Mouse (Mus musculus): ENCODE measurements at regions not wholly inside any gene's neighbourhood (a gene's known extent, or its start where the extent isn't known, plus 50 kb on each side); places are given as distances from the start of the nearest gene placed in this dataset.

DNA sequence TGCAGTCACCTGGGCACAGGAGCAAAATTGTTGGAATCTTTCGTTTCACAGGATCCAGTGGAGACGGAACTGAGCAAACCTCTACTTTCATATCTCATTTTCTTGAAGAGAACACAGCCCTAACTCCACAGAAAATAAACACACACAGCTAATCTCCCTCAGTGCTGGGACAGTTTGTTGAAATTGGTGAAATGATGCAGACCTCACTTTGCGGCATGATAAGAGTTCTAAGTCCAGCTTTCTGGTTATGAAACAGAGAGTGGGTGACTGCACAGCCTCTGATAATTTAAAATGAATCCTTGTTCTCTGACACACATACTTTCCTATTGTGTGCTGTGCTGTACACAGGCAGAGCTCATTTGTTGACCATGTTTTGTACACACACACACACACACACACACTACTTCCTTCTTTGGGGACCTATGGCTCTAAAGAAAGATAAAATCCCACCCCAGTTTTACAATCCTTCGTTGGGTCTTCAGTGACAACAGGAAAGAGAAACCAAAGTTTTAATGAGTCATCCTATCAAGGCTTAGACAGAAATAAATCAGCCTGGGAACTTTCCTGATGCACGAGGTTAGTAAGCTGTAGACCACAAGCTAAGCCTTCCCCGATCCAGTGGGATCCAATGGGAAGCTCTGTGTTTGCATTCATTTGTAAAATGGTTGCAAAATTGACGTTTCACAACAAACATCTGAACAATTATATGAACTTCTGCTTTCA lies 125.3 kb upstream of the Tbx20 start:
- H3K9ac ChIP-seq, result no peak overlapping the region

DNA sequence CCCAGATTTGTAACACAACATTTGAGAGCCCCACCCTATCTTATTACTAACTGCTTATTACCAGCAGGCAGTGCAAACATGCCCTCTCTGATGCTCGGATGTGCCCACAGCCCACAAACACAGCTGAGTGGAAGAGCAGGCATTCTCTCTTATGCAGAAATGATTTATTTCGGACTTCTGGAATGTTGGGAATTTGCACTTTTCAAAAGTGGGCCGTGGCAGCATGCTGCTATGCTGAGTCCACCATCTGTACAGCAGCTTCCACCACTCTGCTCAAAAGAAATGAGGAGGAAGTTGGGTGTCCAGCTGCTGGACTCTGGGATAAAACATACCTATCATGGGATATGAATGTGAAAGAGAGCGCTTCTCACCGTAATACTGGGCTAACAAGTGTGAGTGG lies 129.6 kb upstream of the Tbx20 start:
- H3K4me1 ChIP-seq, result no peaks in the 10 kb centered on the region
- H3K36me3 ChIP-seq, result no peaks in the 10 kb centered on the region
- no peak for ATAC-seq (ENCODE audit: insufficient number of reproducible peaks, insufficient read depth, low FRiP score, low TSS enrichment, low read depth)
- no peak overlapping the region for H3K4me3 ChIP-seq
- H3K9ac ChIP-seq, result no peak overlapping the region
- no peak overlapping the region for H3K4me2 ChIP-seq
- no peaks in the 10 kb centered on the region for H3K9me3 ChIP-seq
- H3K27ac ChIP-seq, result no peak overlapping the region
- 56% methylated on average over 5 of the region's 5 CpGs for WGBS
- no peaks in the 10 kb centered on the region for H3K27me3 ChIP-seq

More for the DNA sequence above, 125.3 kb upstream of the Tbx20 start:
- WGBS, result 77% methylated on average over 7 of the region's 7 CpGs
- H3K9me3 ChIP-seq, result no peaks in the 10 kb centered on the region
- H3K4me1 ChIP-seq, result no peaks in the 10 kb centered on the region
- ATAC-seq (ENCODE audit: insufficient number of reproducible peaks, insufficient read depth, low FRiP score, low TSS enrichment, low read depth), result no peak
- H3K4me3 ChIP-seq, result no peak overlapping the region
- no peak overlapping the region for H3K4me2 ChIP-seq
- H3K27ac ChIP-seq, result no peak overlapping the region
- H3K27me3 ChIP-seq, result no peaks in the 10 kb centered on the region
- no peaks in the 10 kb centered on the region for H3K36me3 ChIP-seq

GRCm38 (mm10) chr9:24909086-24909979 lies 135.2 kb upstream of the Tbx20 start:
- 65% methylated on average over 8 of the region's 8 CpGs for WGBS
- no peaks in the 10 kb centered on the region for H3K27me3 ChIP-seq

DNA sequence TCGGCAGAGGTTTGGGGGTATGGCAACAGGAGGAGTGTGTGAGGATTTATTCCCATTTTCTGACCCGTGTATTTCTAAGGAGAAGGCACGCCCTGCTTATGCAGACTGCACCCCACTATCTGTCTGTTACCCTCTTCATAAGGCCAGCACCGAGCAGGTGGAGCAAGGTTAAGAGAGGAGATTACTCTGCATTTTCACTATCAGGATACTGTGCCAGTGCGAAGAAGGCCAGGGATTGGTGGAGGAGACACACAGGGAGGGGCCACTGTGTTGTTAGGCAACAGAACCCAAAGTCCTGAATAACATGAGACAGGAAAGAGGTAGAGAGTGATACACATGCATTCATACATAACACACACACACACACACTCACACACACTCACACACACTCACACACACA lies 136.6 kb upstream of the Tbx20 start:
- no peak for ATAC-seq (ENCODE audit: insufficient number of reproducible peaks, insufficient read depth, low FRiP score, low TSS enrichment, low read depth)
- Histone ChIP-seq H3K36me3 (no peaks in the 10 kb centered on the region), H3K4me2 (no peak overlapping the region), H3K4me3 (no peak overlapping the region), H3K4me1 (peaks cover 4% of the 10 kb centered on the region; the same call in 1 of the 2 replicates), H3K27me3 (no peaks in the 10 kb centered on the region), H3K9ac (no peak overlapping the region), H3K9me3 (no peaks in the 10 kb centered on the region), H3K27ac (no peak overlapping the region)
- WGBS, result 70% methylated on average over 5 of the region's 5 CpGs

More at GRCm38 (mm10) chr9:24909086-24909979, 135.2 kb upstream of the Tbx20 start:
- Histone ChIP-seq H3K9ac (no peak overlapping the region), H3K36me3 (no peaks in the 10 kb centered on the region), H3K4me1 (peaks cover 4% of the 10 kb centered on the region; the same call in 1 of the 2 replicates), H3K4me3 (no peak overlapping the region), H3K4me2 (no peak overlapping the region), H3K27ac (no peak overlapping the region), H3K9me3 (no peaks in the 10 kb centered on the region)
- ATAC-seq (ENCODE audit: insufficient number of reproducible peaks, insufficient read depth, low FRiP score, low TSS enrichment, low read depth), result no peak

- Histone ChIP-seq H3K36me3 (no peaks in the 10 kb centered on the region), H3K27ac (no peak overlapping the region), H3K4me3 (no peak overlapping the region), H3K4me2 (no peak overlapping the region), H3K9ac (no peak overlapping the region), H3K4me1 (no peaks in the 10 kb centered on the region), H3K27me3 (no peaks in the 10 kb centered on the region), H3K9me3 (no peaks in the 10 kb centered on the region)
- no peak for ATAC-seq (ENCODE audit: insufficient number of reproducible peaks, insufficient read depth, low FRiP score, low TSS enrichment, low read depth)
- WGBS, result 83% methylated on average over 9 of the region's 9 CpGs
Measured at GRCm38 (mm10) chr9:24920031-24920445, 145.9 kb upstream of the Tbx20 start.

DNA sequence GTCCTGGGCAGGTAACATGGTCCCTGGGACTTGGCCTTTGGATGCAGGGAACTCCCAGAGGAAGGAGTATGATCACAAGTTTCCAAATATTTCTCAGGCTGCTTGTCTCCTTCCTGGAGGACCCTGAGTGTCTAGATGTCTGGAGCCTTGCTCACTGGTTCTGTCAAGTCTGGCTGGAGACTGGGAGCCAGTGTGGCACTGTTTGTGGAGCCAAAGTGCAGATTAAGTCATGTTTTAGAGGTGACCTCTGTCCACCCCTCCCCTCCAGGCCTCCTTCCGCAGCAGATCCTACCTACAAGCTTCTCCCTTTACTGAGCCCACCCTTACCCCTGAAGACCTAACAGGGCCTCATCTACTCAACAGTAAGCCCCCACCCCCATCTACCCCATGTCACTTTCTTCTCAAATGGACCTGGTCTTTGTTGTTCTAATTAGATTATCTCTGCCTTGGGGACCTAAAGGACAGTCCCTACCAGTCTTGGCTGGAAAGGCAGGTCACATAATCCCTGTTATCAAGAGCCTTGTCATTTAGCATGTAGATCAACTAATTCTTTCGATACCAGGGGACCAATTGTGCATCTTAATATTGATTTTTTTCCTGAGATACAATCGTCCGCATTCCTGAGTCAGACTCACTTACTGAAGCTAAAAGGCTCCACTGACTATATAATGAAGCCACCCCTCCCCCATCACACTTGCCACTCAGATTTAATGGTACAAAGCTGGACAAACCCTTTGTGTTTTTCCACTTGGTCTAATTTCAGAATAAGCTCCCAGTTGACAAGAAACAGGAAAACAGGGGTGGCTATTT lies 148.2 kb upstream of the Tbx20 start:
- no peak overlapping the region for H3K4me3 ChIP-seq
- H3K9ac ChIP-seq, result no peak overlapping the region
- no peak overlapping the region for H3K4me2 ChIP-seq
- WGBS, result 55% methylated on average over 4 of the region's 4 CpGs
- H3K9me3 ChIP-seq, result no peaks in the 10 kb centered on the region
- H3K4me1 ChIP-seq, result no peaks in the 10 kb centered on the region
- H3K27me3 ChIP-seq, result no peaks in the 10 kb centered on the region
- no peak overlapping the region for H3K27ac ChIP-seq
- ATAC-seq (ENCODE audit: insufficient number of reproducible peaks, insufficient read depth, low FRiP score, low TSS enrichment, low read depth), result no peak
- no peaks in the 10 kb centered on the region for H3K36me3 ChIP-seq

GRCm38 (mm10) chr9:24923514-24923913 lies 149.4 kb upstream of the Tbx20 start:
- Histone ChIP-seq H3K27ac (no peak overlapping the region), H3K4me1 (no peaks in the 10 kb centered on the region), H3K27me3 (no peaks in the 10 kb centered on the region), H3K36me3 (no peaks in the 10 kb centered on the region), H3K9ac (no peak overlapping the region), H3K4me3 (no peak overlapping the region), H3K9me3 (no peaks in the 10 kb centered on the region), H3K4me2 (no peak overlapping the region)
- 86% methylated on average over 5 of the region's 5 CpGs for WGBS
- no peak for ATAC-seq (ENCODE audit: insufficient number of reproducible peaks, insufficient read depth, low FRiP score, low TSS enrichment, low read depth)

DNA sequence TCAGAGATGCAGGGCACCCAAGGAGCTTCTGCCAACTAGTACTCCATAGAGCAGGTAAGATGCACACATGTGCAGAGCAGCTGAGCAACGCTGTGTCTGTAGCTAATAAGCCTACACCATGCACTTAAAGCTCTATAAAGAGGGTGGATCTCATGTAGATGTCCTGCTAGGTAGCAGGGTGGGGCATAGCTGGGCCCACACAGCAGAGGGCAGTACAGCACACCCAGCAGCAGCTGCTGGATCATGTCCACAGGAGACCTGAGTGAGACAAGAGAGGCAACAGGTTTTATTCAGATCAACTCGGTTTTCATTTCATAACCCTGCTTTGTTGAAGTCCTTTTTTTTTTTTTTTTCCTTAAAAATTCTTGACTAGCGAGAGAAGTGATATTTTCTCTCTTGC lies 151.5 kb upstream of the Gm10181 start:
- ATAC-seq (ENCODE audit: insufficient number of reproducible peaks, insufficient read depth, low FRiP score, low TSS enrichment, low read depth), result no peak

GRCm38 (mm10) chr9:24942943-24943342 lies 146.3 kb upstream of the Gm10181 start:
- no peak overlapping the region for H3K27ac ChIP-seq
- H3K4me1 ChIP-seq, result no peaks in the 10 kb centered on the region
- no peak overlapping the region for H3K4me3 ChIP-seq
- no peak overlapping the region for H3K9ac ChIP-seq
- no peak overlapping the region for H3K4me2 ChIP-seq
- no peaks in the 10 kb centered on the region for H3K27me3 ChIP-seq
- no peaks in the 10 kb centered on the region for H3K36me3 ChIP-seq
- no peaks in the 10 kb centered on the region for H3K9me3 ChIP-seq
- WGBS, result 75% methylated on average over 5 of the region's 5 CpGs
- ATAC-seq (ENCODE audit: insufficient number of reproducible peaks, insufficient read depth, low FRiP score, low TSS enrichment, low read depth), result no peak

More for the DNA sequence above, 151.5 kb upstream of the Gm10181 start:
- H3K4me3 ChIP-seq, result no peak overlapping the region
- H3K9me3 ChIP-seq, result no peaks in the 10 kb centered on the region
- H3K27me3 ChIP-seq, result no peaks in the 10 kb centered on the region
- H3K36me3 ChIP-seq, result no peaks in the 10 kb centered on the region
- no peak overlapping the region for H3K4me2 ChIP-seq
- H3K9ac ChIP-seq, result no peak overlapping the region
- no peak overlapping the region for H3K27ac ChIP-seq
- no peaks in the 10 kb centered on the region for H3K4me1 ChIP-seq
- WGBS, result 61% methylated on average over 3 of the region's 3 CpGs

DNA sequence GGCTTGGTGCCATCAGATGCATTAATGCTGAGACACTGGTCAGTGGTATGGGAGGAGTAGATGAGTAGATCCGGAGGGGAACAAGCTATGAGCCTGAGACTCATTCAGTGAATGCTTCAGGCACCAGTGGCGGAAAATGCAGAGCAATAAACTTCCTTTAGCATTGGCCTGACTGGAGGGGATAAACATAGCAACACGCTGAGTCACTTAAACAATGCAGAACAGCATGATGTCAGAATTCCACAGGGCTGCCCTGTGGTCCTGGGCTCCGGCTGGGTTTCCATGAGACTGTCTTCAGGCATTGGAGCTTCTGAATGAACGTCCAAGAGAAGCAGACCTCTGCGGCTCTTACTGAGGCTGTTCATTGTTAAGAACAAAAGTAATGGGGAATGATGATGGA lies 145.4 kb upstream of the Gm10181 start:
- H3K4me3 ChIP-seq, result no peak overlapping the region
- no peaks in the 10 kb centered on the region for H3K4me1 ChIP-seq
- no peak for ATAC-seq (ENCODE audit: insufficient number of reproducible peaks, insufficient read depth, low FRiP score, low TSS enrichment, low read depth)
- 26% methylated on average over 6 of the region's 6 CpGs for WGBS
- H3K4me2 ChIP-seq, result no peak overlapping the region
- H3K36me3 ChIP-seq, result no peaks in the 10 kb centered on the region
- no peaks in the 10 kb centered on the region for H3K9me3 ChIP-seq
- no peaks in the 10 kb centered on the region for H3K27me3 ChIP-seq
- no peak overlapping the region for H3K9ac ChIP-seq
- H3K27ac ChIP-seq, result no peak overlapping the region

GRCm38 (mm10) chr9:24952516-24952915 lies 136.7 kb upstream of the Gm10181 start:
- no peaks in the 10 kb centered on the region for H3K36me3 ChIP-seq
- no peak overlapping the region for H3K4me3 ChIP-seq
- H3K4me2 ChIP-seq, result no peak overlapping the region
- peaks cover 7% of the 10 kb centered on the region; the same call in 1 of the 2 replicates for H3K27me3 ChIP-seq
- WGBS, result 31% methylated on average over 23 of the region's 23 CpGs
- no peak overlapping the region for H3K27ac ChIP-seq
- no peaks in the 10 kb centered on the region for H3K4me1 ChIP-seq
- no peaks in the 10 kb centered on the region for H3K9me3 ChIP-seq
- no peak overlapping the region for H3K9ac ChIP-seq
- no peak for ATAC-seq (ENCODE audit: insufficient number of reproducible peaks, insufficient read depth, low FRiP score, low TSS enrichment, low read depth)

All from embryonic facial prominence, embryonic 13.5 days (tissue).